In the genomic region with DNA sequence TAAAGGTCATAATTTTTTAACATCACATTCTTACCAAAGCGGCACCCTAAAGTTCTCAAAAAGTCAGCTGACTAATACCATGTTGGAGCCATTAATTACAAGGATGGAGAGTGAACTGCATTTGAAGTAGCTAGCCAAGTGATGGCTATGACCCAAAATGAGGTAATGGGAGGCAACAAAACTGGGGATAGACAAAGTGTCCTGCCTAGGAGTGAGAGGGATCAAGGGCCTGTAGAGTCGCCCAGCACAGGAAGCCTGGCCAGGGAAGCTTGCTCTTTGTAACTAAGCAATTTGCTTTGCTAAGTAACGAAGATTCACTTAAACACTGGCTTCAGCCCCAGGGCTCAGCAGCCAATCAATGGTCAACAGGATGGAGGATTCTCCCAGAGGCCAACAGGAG, we compare ENCODE assay signal across 31 mouse cellular contexts.
DNase-seq lines count a peak whose midpoint lies in the region; ATAC-seq and TF ChIP-seq lines count a peak whose summit lies in the region.
"Had no signal": no experiment of that assay in that cellular context is flagged by ENCODE, and none has a peak within 500 bp of the region (broad histone marks: within the 10 kb centered on the region; RNA-seq: fewer than 3 reads in every experiment).

No protein-coding gene starts in this region.

- H3K36me3 ChIP-seq in midbrain, postnatal 0 days (ENCODE audit: insufficient read depth, low read length) = no peaks in the 10 kb centered on the region
- H3K36me3 ChIP-seq in midbrain, embryonic 10.5 days = no peaks in the 10 kb centered on the region
- H3K36me3 ChIP-seq in heart, embryonic 12.5 days = peaks cover 9% of the 10 kb centered on the region; the same call in 1 of the 2 replicates
- H3K36me3 ChIP-seq: embryonic facial prominence, embryonic 12.5 days; G1E; kidney, embryonic 15.5 days; limb, embryonic 12.5 days; liver, embryonic 15.5 days; neural tube, embryonic 12.5 days had no signal

- no peaks in the 10 kb centered on the region for H3K4me1 ChIP-seq in midbrain, postnatal 0 days (ENCODE audit: insufficient read depth, low read length)
- no peaks in the 10 kb centered on the region for H3K4me1 ChIP-seq in midbrain, embryonic 10.5 days
- H3K4me1 ChIP-seq in heart, embryonic 12.5 days (replicated peaks) = peaks cover 8% of the 10 kb centered on the region; the same call in 1 of the 2 replicates
- H3K4me1 ChIP-seq: embryonic facial prominence, embryonic 12.5 days; kidney, embryonic 15.5 days; limb, embryonic 12.5 days; liver, embryonic 15.5 days; neural tube, embryonic 12.5 days had no signal

- no peaks in the 10 kb centered on the region for H3K9me3 ChIP-seq in midbrain, postnatal 0 days (ENCODE audit: low read length)
- no peaks in the 10 kb centered on the region for H3K9me3 ChIP-seq in midbrain, embryonic 10.5 days (replicated peaks)
- H3K9me3 ChIP-seq in heart, embryonic 12.5 days (replicated peaks) = peaks cover 5% of the 10 kb centered on the region; the same call in 1 of the 2 replicates
- H3K9me3 ChIP-seq: embryonic facial prominence, embryonic 12.5 days; G1E; heart, embryonic 13.5 days; kidney, embryonic 15.5 days; limb, embryonic 12.5 days; liver, embryonic 15.5 days; neural tube, embryonic 12.5 days had no signal

- 80% methylated on average over 3 of the region's 3 CpGs for WGBS in midbrain, postnatal 0 days
- WGBS in midbrain, embryonic 10.5 days = 83% methylated on average over 3 of the region's 3 CpGs
- whole genome bisulfite sequencing in heart, embryonic 12.5 days = 75% methylated on average over 3 of the region's 3 CpGs

- H3K27ac ChIP-seq in midbrain, postnatal 0 days (ENCODE audit: low read depth, low read length) = no peak overlapping the region
- H3K27ac ChIP-seq in midbrain, embryonic 10.5 days (replicated peaks) = no peak overlapping the region
- H3K27ac ChIP-seq in heart, embryonic 12.5 days (ENCODE audit: poor library complexity, severe bottlenecking) = no peak overlapping the region
- H3K27ac ChIP-seq: embryonic facial prominence, embryonic 12.5 days; gastrocnemius, adult 2 months; heart, adult 2 months; heart, embryonic 13.5 days; kidney, embryonic 15.5 days; left cerebral cortex, adult 2 months; limb, embryonic 12.5 days; liver, embryonic 15.5 days; neural tube, embryonic 12.5 days; stomach, postnatal 0 days had no signal

- ATAC-seq in midbrain, postnatal 0 days (ENCODE audit: low FRiP score) = no peak
- ATAC-seq in heart, embryonic 12.5 days (ENCODE audit: insufficient number of reproducible peaks, low FRiP score) = no peak
- ATAC-seq: forebrain, embryonic 14.5 days; intestine, embryonic 16.5 days; midbrain, embryonic 16.5 days had no signal

- H3K4me2 ChIP-seq in midbrain, postnatal 0 days (ENCODE audit: low read depth, low read length, poor library complexity, severe bottlenecking) = no peak overlapping the region
- no peak overlapping the region for H3K4me2 ChIP-seq in heart, embryonic 12.5 days
- H3K4me2 ChIP-seq: embryonic facial prominence, embryonic 12.5 days; heart, embryonic 13.5 days; kidney, embryonic 15.5 days; limb, embryonic 12.5 days; liver, embryonic 15.5 days; lung, embryonic 14.5 days; midbrain, embryonic 11.5 days; neural tube, embryonic 12.5 days had no signal

- TF ChIP-seq CTCF in midbrain, postnatal 0 days (IDR thresholded peaks at IDR 0.05) = no peak

- H3K4me3 ChIP-seq in midbrain, postnatal 0 days (ENCODE audit: low read depth, low read length) = no peak overlapping the region
- H3K4me3 ChIP-seq in midbrain, embryonic 10.5 days = no peak overlapping the region
- H3K4me3 ChIP-seq in heart, embryonic 12.5 days = no peak overlapping the region
- H3K4me3 ChIP-seq: embryonic facial prominence, embryonic 12.5 days; gastrocnemius, adult 2 months; heart, adult 2 months; heart, embryonic 13.5 days; kidney, embryonic 15.5 days; left cerebral cortex, adult 2 months; limb, embryonic 12.5 days; liver, embryonic 15.5 days; myocyte; neural tube, embryonic 12.5 days had no signal

- DNase-seq in cerebellum, adult 11 months = peak; percentile 35
- DNase-seq in cerebellum, adult 8-10 months = no peak
- peak; percentile 36 for DNase-seq in midbrain, postnatal 0 days (ENCODE audit: low spot score)
- no peak for DNase-seq in midbrain, embryonic 10.5 days (ENCODE audit: low spot score)
- DNase-seq in cerebellum, postnatal 10 days = peak; percentile 58 to 73
- no peak for DNase-seq in retina, embryonic 14.5 days (ENCODE audit: low spot score)
- DNase-seq: adrenal gland, postnatal 14 days; embryo, embryonic 11 days; gastrocnemius, adult 2 months; heart, adult 2 months; heart, postnatal 10 days; kidney, postnatal 25 days; lung, embryonic 14.5 days; right cerebral cortex, postnatal 4 days; thymus, adult 18-20 months; thymus, postnatal 25 days had no signal

- no peaks in the 10 kb centered on the region for H3K27me3 ChIP-seq in midbrain, postnatal 0 days (ENCODE audit: insufficient read depth, low read length)
- H3K27me3 ChIP-seq in midbrain, embryonic 10.5 days (ENCODE audit: low read depth, poor library complexity, severe bottlenecking) = no peaks in the 10 kb centered on the region
- H3K27me3 ChIP-seq in heart, embryonic 12.5 days (replicated peaks) = no peaks in the 10 kb centered on the region
- H3K27me3 ChIP-seq: embryonic facial prominence, embryonic 12.5 days; heart, embryonic 13.5 days; kidney, embryonic 15.5 days; limb, embryonic 12.5 days; neural tube, embryonic 12.5 days had no signal

- H3K9ac ChIP-seq in midbrain, postnatal 0 days (replicated peaks; ENCODE audit: low read length, poor library complexity, severe bottlenecking) = no peak overlapping the region
- H3K9ac ChIP-seq in heart, embryonic 12.5 days = no peak overlapping the region
- H3K9ac ChIP-seq: embryonic facial prominence, embryonic 12.5 days; heart, embryonic 13.5 days; kidney, embryonic 15.5 days; limb, embryonic 12.5 days; liver, embryonic 15.5 days; lung, embryonic 14.5 days; neural tube, embryonic 12.5 days had no signal

Comparison
In these comparisons a context has a peak if more than half of its experiments do, and no peak if none do; other contexts are left out.
1. DNase-seq: peak in cerebellum, adult 11 months (single experiment), midbrain, postnatal 0 days (single experiment) and cerebellum, postnatal 10 days (2 of 2); none in cerebellum, adult 8-10 months (single experiment), midbrain, embryonic 10.5 days (single experiment) and retina, embryonic 14.5 days (single experiment).